Mouse (Mus musculus): ENCODE measurements around the gene Tmem178. TPM values are rescaled to one million over a fixed set of nuclear protein-coding genes. Genes with fewer than 3 reads are reported as not detected.
A peak's percentile ranks its signal among the peaks of the same experiment; 100 is the strongest.

Tmem178 gene
- total and polyA plus RNA-seq, 2 experiments, result 0.28 to 0.49 TPM

DNA sequence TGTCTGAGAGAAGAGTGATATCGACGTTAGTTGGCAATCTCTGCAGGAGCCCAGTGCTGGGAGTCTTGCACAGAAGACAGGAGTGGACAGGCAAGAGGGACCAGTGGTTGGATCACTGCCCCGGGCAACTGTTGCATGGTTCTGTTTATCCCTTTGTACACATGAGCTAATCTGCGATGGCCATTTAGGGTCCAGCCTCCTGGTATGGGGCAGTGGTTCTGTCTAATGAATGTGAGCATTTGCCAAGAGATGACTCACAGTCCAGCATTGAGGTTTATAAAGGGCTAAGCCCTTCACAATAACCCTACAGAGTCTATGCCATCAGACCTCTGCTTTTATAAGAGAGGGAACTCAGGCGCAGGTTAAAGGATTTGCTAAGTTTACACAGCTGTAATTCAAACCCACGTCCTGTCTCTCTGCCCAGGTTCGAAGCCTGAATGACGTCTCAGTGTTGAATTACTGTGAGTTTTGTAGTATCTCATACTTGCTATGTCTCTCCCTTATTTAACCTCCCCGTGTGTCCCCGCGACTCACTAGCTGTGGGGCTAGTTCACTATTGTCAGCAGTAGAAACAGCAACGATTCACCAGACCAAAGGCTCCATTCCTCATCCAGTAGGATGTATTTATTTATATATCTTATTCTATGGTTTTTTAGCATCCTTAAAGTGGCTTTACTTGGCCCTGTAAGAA lies 37.4 kb downstream of the Tmem178 start:
- no peak overlapping the region for H3K27ac ChIP-seq (replicated peaks; ENCODE audit: insufficient read depth, low read depth, low read length)
- DNase-seq (ENCODE audit: extremely low read depth, low read depth, low spot score), result no peak
- H3K36me3 ChIP-seq (ENCODE audit: control insufficient read depth, insufficient read depth, low read length), result no peaks in the 10 kb centered on the region
- no peaks in the 10 kb centered on the region for H3K4me1 ChIP-seq (ENCODE audit: control insufficient read depth, insufficient read depth, low read length)
- TF ChIP-seq CTCF (IDR thresholded peaks at IDR 0.05; ENCODE audit: low read depth, low read length) (no peak), POLR2A (IDR thresholded peaks at IDR 0.05; ENCODE audit: extremely low read depth, insufficient read depth, low read length) (no peak)
- no peaks in the 10 kb centered on the region for H3K79me2 ChIP-seq (ENCODE audit: control insufficient read depth, insufficient read depth, low read length)
- no peak overlapping the region for H3K4me3 ChIP-seq (ENCODE audit: insufficient read depth, low read depth, low read length)
- no peaks in the 10 kb centered on the region for H3K27me3 ChIP-seq (ENCODE audit: control insufficient read depth, insufficient read depth, low read length)
- 79% methylated on average over 12 of the region's 12 CpGs for WGBS
- H3K9ac ChIP-seq (ENCODE audit: low read depth, low read length), result no peak overlapping the region

DNA sequence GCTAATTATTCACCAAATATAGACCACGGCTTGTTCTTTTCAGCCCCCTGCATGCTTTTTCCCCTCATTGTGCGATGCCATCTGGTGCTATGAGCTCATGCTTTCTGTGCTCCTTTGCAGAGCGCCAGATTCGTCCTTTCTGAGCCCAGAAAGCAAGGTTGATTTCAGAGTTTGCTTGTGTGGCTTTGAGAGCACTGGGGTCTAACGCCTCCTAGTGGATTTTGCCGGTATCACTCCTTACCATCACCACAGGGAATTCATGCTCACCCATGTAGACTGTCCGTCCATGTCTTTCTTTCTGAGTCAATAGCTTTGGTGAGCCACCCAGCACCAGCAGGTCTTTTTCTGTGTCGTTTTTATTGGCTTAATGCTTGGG lies 38.0 kb downstream of the Tmem178 start:
- DNase-seq (ENCODE audit: extremely low read depth, low read depth, low spot score), result peak; percentile 54
- Histone ChIP-seq H3K36me3 (ENCODE audit: control insufficient read depth, insufficient read depth, low read length) (no peaks in the 10 kb centered on the region), H3K4me3 (ENCODE audit: insufficient read depth, low read depth, low read length) (no peak overlapping the region), H3K27ac (replicated peaks; ENCODE audit: insufficient read depth, low read depth, low read length) (no peak overlapping the region), H3K9ac (ENCODE audit: low read depth, low read length) (no peak overlapping the region), H3K27me3 (ENCODE audit: control insufficient read depth, insufficient read depth, low read length) (no peaks in the 10 kb centered on the region), H3K4me1 (ENCODE audit: control insufficient read depth, insufficient read depth, low read length) (no peaks in the 10 kb centered on the region), H3K79me2 (ENCODE audit: control insufficient read depth, insufficient read depth, low read length) (no peaks in the 10 kb centered on the region)
- no peak for TF ChIP-seq POLR2A (IDR thresholded peaks at IDR 0.05; ENCODE audit: extremely low read depth, insufficient read depth, low read length)
- TF ChIP-seq CTCF (IDR thresholded peaks at IDR 0.05; ENCODE audit: low read depth, low read length), result peak; percentile 72
- 14% methylated on average over 8 of the region's 8 CpGs for WGBS

DNA sequence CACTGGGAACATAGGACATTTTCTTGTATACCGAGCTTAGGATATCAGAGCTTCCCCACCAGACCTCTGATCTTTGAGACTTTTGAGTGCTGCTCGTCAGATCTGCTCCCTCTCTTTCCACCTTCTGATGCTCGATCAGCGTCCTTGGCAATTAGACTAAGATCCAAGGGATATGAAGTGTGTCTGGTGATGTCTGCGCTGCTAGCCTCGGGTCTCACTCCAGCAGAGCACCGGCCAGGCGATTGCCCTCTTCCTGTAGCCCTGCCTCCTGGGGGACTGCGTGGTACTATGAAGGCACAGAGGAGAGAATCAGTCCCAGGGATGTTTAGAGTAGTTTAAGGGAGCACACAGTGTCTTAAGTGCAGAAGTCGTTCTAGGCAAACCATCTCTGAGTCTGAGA lies 38.5 kb downstream of the Tmem178 start:
- Histone ChIP-seq H3K27me3 (ENCODE audit: control insufficient read depth, insufficient read depth, low read length) (no peaks in the 10 kb centered on the region), H3K4me1 (ENCODE audit: control insufficient read depth, insufficient read depth, low read length) (no peaks in the 10 kb centered on the region), H3K4me3 (ENCODE audit: insufficient read depth, low read depth, low read length) (no peak overlapping the region), H3K9ac (ENCODE audit: low read depth, low read length) (no peak overlapping the region), H3K36me3 (ENCODE audit: control insufficient read depth, insufficient read depth, low read length) (no peaks in the 10 kb centered on the region), H3K27ac (replicated peaks; ENCODE audit: insufficient read depth, low read depth, low read length) (no peak overlapping the region), H3K79me2 (ENCODE audit: control insufficient read depth, insufficient read depth, low read length) (no peaks in the 10 kb centered on the region)
- WGBS, result 88% methylated on average over 10 of the region's 10 CpGs
- no peak for DNase-seq (ENCODE audit: extremely low read depth, low read depth, low spot score)
- TF ChIP-seq POLR2A (IDR thresholded peaks at IDR 0.05; ENCODE audit: extremely low read depth, insufficient read depth, low read length) (no peak), CTCF (IDR thresholded peaks at IDR 0.05; ENCODE audit: low read depth, low read length) (no peak)

DNA sequence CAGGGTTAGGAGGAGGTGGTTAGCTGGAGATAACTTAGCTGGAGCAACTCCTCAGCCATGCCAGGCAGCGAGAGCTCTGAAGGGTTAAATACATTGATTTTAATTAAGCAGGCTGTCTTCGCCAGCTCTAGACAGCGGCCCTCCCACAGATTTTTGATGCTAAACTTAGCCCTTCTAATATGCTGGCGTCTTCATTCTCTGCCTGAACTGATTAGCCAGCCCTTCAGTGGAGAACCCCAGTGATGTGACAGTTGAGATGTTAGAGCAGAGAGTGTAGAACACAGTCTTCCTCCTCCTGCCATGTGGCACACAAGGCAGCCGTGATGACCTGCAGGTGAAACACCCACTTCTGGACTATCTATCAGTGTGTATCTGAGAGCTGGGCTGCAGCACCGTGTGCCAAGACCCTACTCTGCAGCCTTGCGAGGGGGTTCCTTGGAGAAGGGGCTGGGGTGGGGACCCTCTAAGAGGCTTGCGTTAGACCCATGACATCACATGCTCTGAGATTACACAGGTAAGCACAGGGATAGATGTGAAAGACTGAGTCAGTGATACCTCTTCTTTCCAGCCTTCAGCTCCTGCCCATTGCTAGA lies 47.2 kb downstream of the Tmem178 start:
- Histone ChIP-seq H3K9ac (ENCODE audit: low read depth, low read length) (no peak overlapping the region), H3K27me3 (ENCODE audit: control insufficient read depth, insufficient read depth, low read length) (no peaks in the 10 kb centered on the region), H3K36me3 (ENCODE audit: control insufficient read depth, insufficient read depth, low read length) (no peaks in the 10 kb centered on the region), H3K4me3 (ENCODE audit: insufficient read depth, low read depth, low read length) (no peak overlapping the region), H3K27ac (replicated peaks; ENCODE audit: insufficient read depth, low read depth, low read length) (no peak overlapping the region), H3K79me2 (ENCODE audit: control insufficient read depth, insufficient read depth, low read length) (no peaks in the 10 kb centered on the region), H3K4me1 (ENCODE audit: control insufficient read depth, insufficient read depth, low read length) (no peaks in the 10 kb centered on the region)
- no peak for TF ChIP-seq POLR2A (IDR thresholded peaks at IDR 0.05; ENCODE audit: extremely low read depth, insufficient read depth, low read length)
- no peak for TF ChIP-seq CTCF (IDR thresholded peaks at IDR 0.05; ENCODE audit: low read depth, low read length)
- DNase-seq (ENCODE audit: extremely low read depth, low read depth, low spot score), result no peak
- WGBS, result 83% methylated on average over 8 of the region's 8 CpGs

DNA sequence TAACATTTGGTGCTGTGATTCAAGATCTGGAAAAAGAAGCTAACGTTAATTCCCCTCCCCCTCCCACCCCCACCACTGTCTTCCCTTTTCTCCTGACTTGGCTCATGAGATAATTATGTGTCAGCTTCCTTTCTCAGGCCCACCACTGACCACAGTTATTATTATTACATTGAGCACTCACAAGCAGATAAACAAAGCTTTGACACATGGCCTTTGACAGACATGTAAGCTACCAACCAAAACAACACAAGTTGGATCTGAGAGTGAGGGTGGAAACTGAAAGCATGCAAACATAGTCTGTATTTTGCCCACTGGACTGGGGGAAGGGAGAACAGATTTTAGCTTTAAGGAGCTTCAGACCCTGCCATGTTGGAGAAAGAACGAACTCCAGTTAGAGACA lies 52.8 kb downstream of the Tmem178 start:
- WGBS, result 67% methylated on average over 2 of the region's 2 CpGs
- Histone ChIP-seq H3K36me3 (ENCODE audit: control insufficient read depth, insufficient read depth, low read length) (no peaks in the 10 kb centered on the region), H3K4me1 (ENCODE audit: control insufficient read depth, insufficient read depth, low read length) (no peaks in the 10 kb centered on the region; the same call in 1 of the 2 replicates), H3K27ac (replicated peaks; ENCODE audit: insufficient read depth, low read depth, low read length) (no peak overlapping the region), H3K79me2 (ENCODE audit: control insufficient read depth, insufficient read depth, low read length) (no peaks in the 10 kb centered on the region), H3K27me3 (ENCODE audit: control insufficient read depth, insufficient read depth, low read length) (no peaks in the 10 kb centered on the region), H3K9ac (ENCODE audit: low read depth, low read length) (no peak overlapping the region), H3K4me3 (ENCODE audit: insufficient read depth, low read depth, low read length) (no peak overlapping the region)
- TF ChIP-seq CTCF (IDR thresholded peaks at IDR 0.05; ENCODE audit: low read depth, low read length) (no peak), POLR2A (IDR thresholded peaks at IDR 0.05; ENCODE audit: extremely low read depth, insufficient read depth, low read length) (no peak)
- peak; percentile 17 for DNase-seq (ENCODE audit: extremely low read depth, low read depth, low spot score)

DNA sequence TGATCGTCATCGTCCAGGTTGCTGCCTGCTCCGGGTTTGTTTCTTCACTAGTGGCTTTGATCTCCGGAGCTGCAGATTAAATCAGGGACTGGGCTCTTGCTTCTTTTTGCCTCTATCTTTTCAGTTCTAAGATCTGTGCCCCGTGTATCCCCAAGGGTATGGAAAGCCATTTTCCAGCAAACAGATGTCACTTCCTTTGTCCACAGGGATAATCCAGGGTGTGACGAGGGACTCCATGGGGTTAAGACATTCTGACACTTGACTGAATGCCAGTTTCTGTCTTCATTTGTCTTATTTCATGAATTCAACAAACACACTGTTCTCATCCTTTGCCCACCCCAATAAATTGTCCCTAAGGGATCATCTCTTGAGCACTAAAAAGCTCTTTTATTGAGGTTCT lies 54.5 kb downstream of the Tmem178 start:
- Histone ChIP-seq H3K9ac (ENCODE audit: low read depth, low read length) (no peak overlapping the region), H3K79me2 (ENCODE audit: control insufficient read depth, insufficient read depth, low read length) (no peaks in the 10 kb centered on the region), H3K27ac (replicated peaks; ENCODE audit: insufficient read depth, low read depth, low read length) (no peak overlapping the region), H3K4me1 (ENCODE audit: control insufficient read depth, insufficient read depth, low read length) (no peaks in the 10 kb centered on the region; the same call in 1 of the 2 replicates), H3K27me3 (ENCODE audit: control insufficient read depth, insufficient read depth, low read length) (no peaks in the 10 kb centered on the region), H3K4me3 (ENCODE audit: insufficient read depth, low read depth, low read length) (no peak overlapping the region), H3K36me3 (ENCODE audit: control insufficient read depth, insufficient read depth, low read length) (no peaks in the 10 kb centered on the region)
- 81% methylated on average over 6 of the region's 6 CpGs for WGBS
- TF ChIP-seq CTCF (IDR thresholded peaks at IDR 0.05; ENCODE audit: low read depth, low read length) (no peak), POLR2A (IDR thresholded peaks at IDR 0.05; ENCODE audit: extremely low read depth, insufficient read depth, low read length) (no peak)
- no peak for DNase-seq (ENCODE audit: extremely low read depth, low read depth, low spot score)
